Mouse (Mus musculus): ENCODE results near the gene Zfp704.
"Not testable (repeated sequence)": the region's sequence is repeated elsewhere in the genome, so short reads cannot be mapped to it uniquely, and the experiment has no call there.

The Zfp704 gene

GRCm38 (mm10) chr3:9598061-9598460 lies 11.8 kb downstream of the Zfp704 start:
- DNase-seq (ENCODE audit: low spot score in 2 of 2), result no peak

- no peak for DNase-seq (ENCODE audit: low spot score in 2 of 2)
These were observed 15.4 kb downstream of the Zfp704 start for GRCm38 (mm10) chr3:9594457-9594856.

- DNase-seq (ENCODE audit: low spot score in 2 of 2), result no peak
These were observed 16.1 kb downstream of the Zfp704 start for GRCm38 (mm10) chr3:9593832-9594231.

- DNase-seq (ENCODE audit: low spot score in 2 of 2), result no peak
These were observed 18.3 kb downstream of the Zfp704 start for GRCm38 (mm10) chr3:9591416-9592110.

- no peak for DNase-seq (ENCODE audit: low spot score in 2 of 2)
These were observed 21.2 kb downstream of the Zfp704 start for GRCm38 (mm10) chr3:9588635-9589034.

- no peak for DNase-seq (ENCODE audit: low spot score in 2 of 2)
These were observed 22.6 kb downstream of the Zfp704 start for GRCm38 (mm10) chr3:9587304-9587703.

GRCm38 (mm10) chr3:9583516-9583915 lies 26.4 kb downstream of the Zfp704 start:
- no peak for DNase-seq (ENCODE audit: low spot score in 2 of 2)

GRCm38 (mm10) chr3:9580952-9581798 lies 28.7 kb downstream of the Zfp704 start:
- DNase-seq (ENCODE audit: low spot score in 2 of 2), result no peak

GRCm38 (mm10) chr3:9580102-9580501 lies 29.8 kb downstream of the Zfp704 start:
- DNase-seq (ENCODE audit: low spot score in 2 of 2), result no peak

GRCm38 (mm10) chr3:9579028-9579643 lies 30.7 kb downstream of the Zfp704 start:
- no peak for DNase-seq (ENCODE audit: low spot score in 2 of 2)

- no peak for DNase-seq (ENCODE audit: low spot score in 2 of 2)
These were observed 33.0 kb downstream of the Zfp704 start for GRCm38 (mm10) chr3:9576872-9577271.

GRCm38 (mm10) chr3:9574305-9574704 lies 35.6 kb downstream of the Zfp704 start:
- DNase-seq (ENCODE audit: low spot score in 2 of 2), result no peak

- DNase-seq (ENCODE audit: low spot score in 2 of 2), result no peak
These were observed 36.3 kb downstream of the Zfp704 start for GRCm38 (mm10) chr3:9573581-9573980.

GRCm38 (mm10) chr3:9572261-9572660 lies 37.6 kb downstream of the Zfp704 start:
- DNase-seq (ENCODE audit: low spot score in 2 of 2), result no peak

- DNase-seq (ENCODE audit: low spot score in 2 of 2), result no peak
These were observed 39.1 kb downstream of the Zfp704 start for GRCm38 (mm10) chr3:9570782-9571181.

GRCm38 (mm10) chr3:9569706-9570105 lies 40.2 kb downstream of the Zfp704 start:
- DNase-seq (ENCODE audit: low spot score in 2 of 2), result not testable (repeated sequence)

- no peak for DNase-seq (ENCODE audit: low spot score in 2 of 2)
These were observed 41.2 kb downstream of the Zfp704 start for GRCm38 (mm10) chr3:9568565-9569228.

GRCm38 (mm10) chr3:9567948-9568347 lies 41.9 kb downstream of the Zfp704 start:
- DNase-seq (ENCODE audit: low spot score in 2 of 2), result no peak

GRCm38 (mm10) chr3:9566831-9567230 lies 43.1 kb downstream of the Zfp704 start:
- DNase-seq (ENCODE audit: low spot score in 2 of 2), result no peak

GRCm38 (mm10) chr3:9563562-9563961 lies 46.3 kb downstream of the Zfp704 start:
- no peak for DNase-seq (ENCODE audit: low spot score in 2 of 2)

- no peak for DNase-seq (ENCODE audit: low spot score in 2 of 2)
These were observed 47.1 kb downstream of the Zfp704 start for GRCm38 (mm10) chr3:9562649-9563328.
